Mouse (Mus musculus) A20 (cell line): Measurements from ENCODE around the gene Olfr960.

ENCODE experiments used
- DNase-seq: peaks from one replicate; pipeline ENCODE4 v3.0.0-alpha.2; 2011; ENCODE audit warnings: low read depth, low spot score

The Olfr960 gene

GRCm38 (mm10) chr9:39621073-39621472 is at the start of gene Olfr960:
Gene Olfr960 (plus strand): TSS chr9:39621373.
- no peak for DNase-seq

- no peak for DNase-seq
Measured at GRCm38 (mm10) chr9:39575469-39575868, 45.7 kb upstream of the Olfr960 start, which contains the start of gene Olfr959. Gene Olfr959 (minus strand): TSS chr9:39575569.

GRCm38 (mm10) chr9:39577050-39577449 is 44.1 kb upstream of the Olfr960 start:
- DNase-seq = no peak

GRCm38 (mm10) chr9:39602536-39603332 is 18.4 kb upstream of the Olfr960 start:
- no peak for DNase-seq

GRCm38 (mm10) chr9:39603333-39603845 is 17.8 kb upstream of the Olfr960 start:
- DNase-seq = no peak

- DNase-seq = no peak
Measured at GRCm38 (mm10) chr9:39603999-39604453, 17.1 kb upstream of the Olfr960 start, which contains the start of gene AW551984. Gene AW551984 (minus strand): TSS chr9:39604403.

GRCm38 (mm10) chr9:39608497-39608896 is 12.7 kb upstream of the Olfr960 start:
- no peak for DNase-seq

- DNase-seq = no peak
Measured at GRCm38 (mm10) chr9:39610355-39610754, 10.8 kb upstream of the Olfr960 start, which contains the start of gene Olfr148. Gene Olfr148 (plus strand): TSS chr9:39610655.

GRCm38 (mm10) chr9:39611953-39612352 is 9.2 kb upstream of the Olfr960 start:
- no peak for DNase-seq

GRCm38 (mm10) chr9:39623783-39624182 is 2.6 kb downstream of the Olfr960 start:
- DNase-seq = no peak

GRCm38 (mm10) chr9:39624711-39625110 is 3.5 kb downstream of the Olfr960 start:
- no peak for DNase-seq

GRCm38 (mm10) chr9:39629069-39629468 is 7.9 kb downstream of the Olfr960 start:
- DNase-seq = no peak

GRCm38 (mm10) chr9:39633913-39634594 is 12.9 kb downstream of the Olfr960 start:
- no peak for DNase-seq

- DNase-seq = no peak
Measured at GRCm38 (mm10) chr9:39644785-39645184, 23.6 kb downstream of the Olfr960 start, which contains the start of gene Olfr961. Gene Olfr961 (plus strand): TSS chr9:39645085.

- DNase-seq = no peak
Measured at GRCm38 (mm10) chr9:39647382-39647781, 26.2 kb downstream of the Olfr960 start.

- no peak for DNase-seq
Measured at GRCm38 (mm10) chr9:39654756-39655396, 33.7 kb downstream of the Olfr960 start.

- DNase-seq = no peak
Measured at GRCm38 (mm10) chr9:39666905-39667304, 45.7 kb downstream of the Olfr960 start, which contains the start of gene Olfr963. Gene Olfr963 (plus strand): TSS chr9:39667205.

GRCm38 (mm10) chr9:39669723-39670122 is 48.5 kb downstream of the Olfr960 start:
- DNase-seq = no peak
